Mouse (Mus musculus): ENCODE measurements around the gene Mical2.

DNA sequence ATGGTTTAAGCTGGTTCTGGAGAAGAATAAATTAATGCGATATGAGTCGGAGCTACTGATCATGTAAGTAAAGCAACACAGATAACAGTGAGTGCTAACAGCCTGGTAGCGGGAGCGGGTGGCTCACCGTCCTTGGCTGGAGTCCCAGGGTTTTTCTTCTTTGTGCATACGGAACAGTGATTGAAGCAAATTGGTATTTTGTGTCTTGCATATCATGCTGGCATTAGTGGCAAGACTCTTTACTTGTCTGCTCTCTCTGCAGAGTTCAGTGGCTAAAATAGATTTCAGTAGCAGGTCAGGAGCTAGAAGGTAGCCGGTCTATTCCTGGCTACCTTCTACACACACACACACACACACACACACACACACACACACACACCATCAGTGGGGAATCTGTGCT, 181.9 kb downstream of the Mical2 start:
- no peak for TF ChIP-seq POLR2A (IDR thresholded peaks at IDR 0.05; ENCODE audit: low read depth, low read length)
- TF ChIP-seq CTCF (conservative IDR thresholded peaks at IDR 0.05 in 1 of 2, IDR thresholded peaks at IDR 0.05 in 1 of 2; ENCODE audit: low read depth in 2 of 2, low read length in 2 of 2): no peak
- TF ChIP-seq CHD2 (IDR thresholded peaks at IDR 0.05; ENCODE audit: low read length): no peak
- TF ChIP-seq BHLHE40 (IDR thresholded peaks at IDR 0.05; ENCODE audit: low read depth, low read length): no peak
- TF ChIP-seq KAT2A (IDR thresholded peaks at IDR 0.05; ENCODE audit: insufficient replicate concordance, low read length): no peak
- no peak for TF ChIP-seq RAD21 (IDR thresholded peaks at IDR 0.05; ENCODE audit: low read depth, low read length)

Measured in CH12.LX (cell line).